Mouse (Mus musculus): ENCODE measurements around the gene Draxin.

The Draxin gene

GRCm38 (mm10) chr4:148130561-148131413, at the start of gene Draxin:
Gene Draxin, minus strand, starts transcription at chr4:148130698.
- in situ Hi-C loops (cut with MboI, MseI): no loop called here

GRCm38 (mm10) chr4:148177716-148178115, 47.2 kb upstream of the Draxin start:
- in situ Hi-C loops (cut with MboI, MseI): loop anchor here (10.0 kb wide), 1 partner anchor 207 kb away; no protein-coding TSS in a partner anchor

DNA sequence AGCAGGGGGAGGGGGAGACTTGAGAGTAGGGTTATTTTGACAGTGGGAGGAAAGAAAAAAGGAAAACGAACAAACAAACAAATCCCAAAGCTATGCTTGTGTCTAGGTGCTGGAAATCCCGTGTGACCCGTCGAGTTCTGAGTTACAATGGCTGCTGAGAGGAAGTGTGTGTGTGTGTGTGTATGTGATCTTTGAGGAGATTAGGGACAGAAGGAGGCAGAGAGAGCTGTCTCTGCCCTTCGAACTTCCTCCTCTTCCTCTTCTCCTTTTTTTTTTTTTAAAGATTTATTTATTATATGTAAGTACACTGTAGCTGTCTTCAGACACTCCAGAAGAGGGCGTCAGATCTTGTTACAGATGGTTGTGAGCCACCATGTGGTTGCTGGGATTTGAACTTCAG, 46.1 kb upstream of the Draxin start:
- in situ Hi-C loops (cut with MboI, MseI): loop anchor here (10.0 kb wide), 1 partner anchor 208 kb away; no protein-coding TSS in a partner anchor

DNA sequence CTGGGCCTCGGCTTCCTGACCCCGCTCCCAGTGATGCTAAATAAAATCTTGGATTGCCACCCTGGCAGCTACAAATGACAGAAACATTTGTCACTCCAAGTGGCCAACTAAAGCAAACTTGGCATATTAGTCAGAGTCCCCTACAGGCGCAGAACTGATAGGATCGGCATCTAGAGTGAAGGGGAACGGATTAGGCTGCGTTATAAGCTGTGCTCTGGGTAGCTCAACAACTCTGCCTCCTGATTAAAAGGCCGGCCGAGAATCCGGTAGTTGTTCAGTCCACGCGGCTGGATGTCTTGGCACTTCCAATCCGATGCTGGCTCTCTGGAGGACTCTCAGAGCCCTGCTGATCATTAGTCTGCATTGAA, 44.0 kb upstream of the Draxin start:
- in situ Hi-C loops (cut with MboI, MseI): loop anchor here (5.0 to 25.0 kb wide), 4 partner anchors 113 to 438 kb away; partner anchors contain the start of genes Disp3 and Masp2

DNA sequence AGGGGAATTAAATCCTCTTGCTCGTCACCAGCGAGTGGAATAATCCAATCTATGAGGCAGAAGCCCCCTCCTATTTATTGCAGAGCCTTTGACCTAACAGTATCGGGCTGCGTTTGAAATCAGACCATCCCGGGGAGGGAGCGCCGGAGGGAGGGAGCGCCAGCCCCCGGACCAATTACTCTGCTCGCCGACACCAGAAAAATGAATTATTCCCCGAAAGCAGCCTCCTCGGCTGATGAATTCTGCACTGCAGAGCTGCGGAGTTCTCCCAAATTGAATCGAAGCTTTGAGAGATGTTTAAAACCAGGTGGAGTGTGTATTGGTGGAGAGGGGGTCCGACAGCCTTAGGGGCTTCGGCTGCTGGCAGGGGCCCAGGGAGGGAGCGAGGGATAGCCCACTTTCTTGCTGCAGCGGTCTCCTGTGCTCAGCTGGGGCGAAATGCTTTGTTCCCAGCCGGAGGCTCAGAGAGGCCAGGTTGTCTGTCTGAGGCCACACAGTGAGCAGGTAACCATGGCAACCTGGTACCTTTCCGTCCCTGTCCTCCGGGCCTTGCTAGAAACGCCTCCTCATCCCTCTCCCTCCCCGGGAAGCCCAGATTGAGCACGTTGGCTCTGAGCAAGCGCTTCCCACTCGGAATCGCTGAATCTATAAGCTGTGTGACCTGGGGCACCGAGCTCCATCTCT, 43.5 kb upstream of the Draxin start:
- in situ Hi-C loops (cut with MboI, MseI): loop anchor here (5.0 to 25.0 kb wide), 4 partner anchors 113 to 438 kb away; partner anchors contain the start of genes Disp3 and Masp2

GRCm38 (mm10) chr4:148171261-148171660, 40.8 kb upstream of the Draxin start:
- in situ Hi-C loops (cut with MboI, MseI): loop anchor here (5.0 to 25.0 kb wide), 4 partner anchors 116 to 441 kb away; partner anchors contain the start of genes Disp3 and Masp2

DNA sequence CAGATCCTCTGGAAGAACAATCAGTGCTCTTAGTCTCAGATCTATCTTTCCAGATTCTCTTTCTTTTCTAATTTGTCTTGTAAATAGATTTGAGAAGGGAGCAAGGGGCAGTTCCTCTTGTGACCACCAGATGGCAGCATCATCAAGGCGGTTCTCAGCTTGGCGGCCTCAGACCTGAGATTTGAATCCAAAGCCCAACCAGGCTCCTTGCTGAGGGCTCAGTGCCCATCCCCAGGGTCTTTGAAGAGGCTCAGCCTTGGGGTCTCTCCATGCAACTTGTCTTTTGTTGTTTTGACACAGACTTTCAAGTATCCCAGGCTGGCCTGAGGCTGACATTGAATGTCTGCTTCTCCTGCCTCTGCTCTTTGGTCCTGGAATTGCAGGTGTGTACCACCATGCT, 40.3 kb upstream of the Draxin start:
- in situ Hi-C loops (cut with MboI, MseI): loop anchor here (5.0 to 25.0 kb wide), 4 partner anchors 116 to 441 kb away; partner anchors contain the start of genes Disp3 and Masp2

DNA sequence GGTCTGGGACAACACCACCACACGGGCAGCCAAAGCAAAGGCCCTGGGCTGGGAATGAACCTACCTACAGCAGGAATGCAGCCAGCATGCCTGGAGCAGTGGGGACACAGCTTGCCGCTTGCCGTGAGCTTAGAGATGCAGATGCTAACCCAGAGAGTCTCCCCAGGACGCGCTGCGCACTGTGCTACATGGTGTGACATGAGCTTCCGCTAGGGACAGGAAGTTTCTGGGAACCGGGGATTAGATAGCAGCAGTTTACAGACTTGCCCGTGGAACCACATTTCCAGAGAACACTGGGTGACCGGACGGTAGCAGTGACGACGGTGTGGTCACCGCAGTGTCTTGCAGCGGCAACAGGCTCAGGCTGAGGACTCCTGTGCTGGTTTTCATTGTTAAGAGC, 39.1 kb upstream of the Draxin start:
- in situ Hi-C loops (cut with MboI, MseI): loop anchor here (5.0 to 25.0 kb wide), 2 partner anchors 57 to 443 kb away; partner anchors contain the start of gene Masp2

DNA sequence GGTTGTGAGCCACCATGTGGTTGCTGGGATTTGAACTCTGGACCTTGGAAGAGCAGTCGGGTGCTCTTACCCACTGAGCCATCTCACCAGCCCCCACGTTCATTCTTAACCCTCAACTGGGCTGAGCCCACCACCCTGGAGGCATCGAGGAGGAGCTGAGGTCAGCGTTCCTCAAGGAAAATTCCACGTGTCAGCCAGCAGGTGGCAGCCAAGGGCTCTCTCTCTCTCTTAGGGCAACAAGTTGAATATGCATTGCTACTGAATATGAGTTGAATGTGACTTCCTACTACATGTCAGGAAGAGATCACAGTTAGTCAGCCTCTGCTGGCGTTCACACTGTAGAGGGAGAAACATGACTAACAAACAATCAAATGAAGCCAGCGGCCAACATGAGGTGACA, 37.8 kb upstream of the Draxin start:
- in situ Hi-C loops (cut with MboI, MseI): loop anchor here (5.0 to 25.0 kb wide), 2 partner anchors 56 to 444 kb away; partner anchors contain the start of gene Masp2

- in situ Hi-C loops (cut with MboI, MseI): loop anchor here (5.0 to 25.0 kb wide), 2 partner anchors 55 to 445 kb away; partner anchors contain the start of gene Masp2
Measured at GRCm38 (mm10) chr4:148166986-148167385, 36.5 kb upstream of the Draxin start.

GRCm38 (mm10) chr4:148166431-148166830, 35.9 kb upstream of the Draxin start:
- in situ Hi-C loops (cut with MboI, MseI): loop anchor here (5.0 to 25.0 kb wide), 2 partner anchors 54 to 446 kb away; partner anchors contain the start of gene Masp2

- in situ Hi-C loops (cut with MboI, MseI): loop anchor here (5.0 to 25.0 kb wide), 2 partner anchors 53 to 447 kb away; partner anchors contain the start of gene Masp2
Measured at GRCm38 (mm10) chr4:148165551-148165950, 35.1 kb upstream of the Draxin start.

DNA sequence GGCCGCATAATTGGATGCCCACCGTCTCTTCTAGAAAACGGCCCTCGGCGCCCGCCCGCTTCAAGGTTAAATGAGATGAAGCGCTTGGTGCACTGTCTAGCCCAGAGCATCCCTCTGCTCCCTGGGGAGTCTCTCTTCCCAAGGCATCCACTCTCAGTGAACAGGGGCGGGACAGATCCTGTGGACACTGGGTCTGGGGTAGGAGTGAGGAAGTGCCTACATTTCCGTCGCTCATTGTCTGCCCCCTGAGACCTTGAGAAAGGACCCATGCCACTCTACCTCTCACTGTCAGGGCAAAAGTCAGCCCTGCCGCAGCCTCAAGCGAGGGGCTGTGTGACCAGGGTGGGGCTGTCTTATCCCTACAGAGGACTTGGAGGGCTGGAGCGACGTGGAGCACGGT, 34.0 kb upstream of the Draxin start:
- in situ Hi-C loops (cut with MboI, MseI): loop anchor here (25.0 kb wide), 1 partner anchor 448 kb away; the partner anchor contains the start of gene Masp2

DNA sequence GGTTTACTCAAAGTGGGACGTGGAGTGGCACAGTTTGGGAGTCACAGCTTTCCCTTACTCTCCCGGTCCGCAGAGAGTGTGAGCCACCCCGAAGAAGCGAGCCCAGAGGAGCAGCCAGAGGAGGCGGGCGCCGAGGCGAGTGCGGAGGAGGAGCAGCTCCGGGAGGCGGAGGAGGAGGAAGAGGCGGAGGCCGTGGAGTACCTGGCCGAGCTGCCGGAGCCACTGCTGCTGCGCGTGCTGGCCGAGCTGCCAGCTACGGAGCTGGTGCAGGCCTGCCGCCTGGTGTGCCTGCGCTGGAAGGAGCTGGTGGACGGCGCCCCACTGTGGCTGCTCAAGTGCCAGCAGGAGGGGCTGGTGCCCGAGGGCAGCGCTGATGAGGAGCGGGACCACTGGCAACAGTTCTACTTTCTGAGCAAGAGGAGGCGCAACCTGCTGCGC, 33.5 kb upstream of the Draxin start:
- in situ Hi-C loops (cut with MboI, MseI): loop anchor here (25.0 kb wide), 1 partner anchor 448 kb away; the partner anchor contains the start of gene Masp2

DNA sequence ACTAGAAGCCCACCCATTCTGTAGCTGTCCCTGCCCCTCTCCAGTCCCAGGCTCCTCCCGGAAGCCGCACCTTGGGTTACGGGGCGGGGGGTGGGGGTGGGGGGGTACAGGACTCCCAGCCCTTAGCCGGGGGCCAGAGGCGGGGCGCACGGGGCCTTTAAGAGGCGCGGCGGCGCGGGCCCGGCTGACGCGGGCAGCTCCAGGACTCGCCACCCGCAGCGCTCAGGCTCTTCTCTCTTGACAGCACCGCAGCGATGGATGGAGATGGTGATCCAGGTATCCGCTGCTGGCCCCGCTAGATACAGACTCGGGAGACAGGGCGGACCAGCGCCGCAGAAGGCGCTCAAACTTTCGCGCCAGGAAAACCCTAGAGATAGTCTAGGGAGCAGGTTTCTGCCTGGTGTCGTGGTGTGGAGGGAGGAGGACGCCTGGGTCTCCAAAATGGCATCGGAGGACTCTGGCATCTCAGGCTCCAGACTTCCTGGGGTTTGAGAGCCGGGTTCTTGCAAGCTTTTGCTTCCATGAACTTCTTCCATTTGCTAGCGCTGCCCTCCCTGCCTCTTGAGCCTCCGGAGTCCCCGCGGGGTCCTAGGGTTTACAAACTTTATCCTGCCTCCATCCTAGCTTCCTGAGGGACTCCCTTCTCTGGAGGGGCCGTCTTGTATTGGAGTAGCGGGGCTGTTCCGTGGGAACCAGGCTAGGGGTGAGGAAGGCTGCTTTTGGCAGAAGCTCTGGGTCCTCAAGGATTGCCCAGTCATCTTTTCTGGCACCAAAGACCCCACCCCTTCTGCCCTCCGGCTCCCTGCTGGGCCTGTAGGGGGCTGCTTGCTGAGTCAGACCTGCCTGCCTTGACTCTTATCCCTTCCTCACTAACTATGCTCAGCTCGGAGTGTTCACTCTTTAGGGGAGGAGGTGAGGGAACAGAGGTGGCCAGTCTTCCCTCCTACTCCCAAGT, 30.2 kb upstream of the Draxin start, which contains the start of the genes Fbxo44 and Fbxo2:
TSS of gene Fbxo44 (minus strand) at position 47 of the 955 bp plus-strand sequence.
TSS of gene Fbxo2 (plus strand) at position 186 of the 955 bp plus-strand sequence.
- in situ Hi-C loops (cut with MboI, MseI): loop anchor here (25.0 kb wide), 1 partner anchor 452 kb away; the partner anchor contains the start of gene Masp2

- in situ Hi-C loops (cut with MboI, MseI): loop anchor here (25.0 kb wide), 1 partner anchor 453 kb away; the partner anchor contains the start of gene Masp2
Measured at GRCm38 (mm10) chr4:148159544-148160435, 29.3 kb upstream of the Draxin start.

DNA sequence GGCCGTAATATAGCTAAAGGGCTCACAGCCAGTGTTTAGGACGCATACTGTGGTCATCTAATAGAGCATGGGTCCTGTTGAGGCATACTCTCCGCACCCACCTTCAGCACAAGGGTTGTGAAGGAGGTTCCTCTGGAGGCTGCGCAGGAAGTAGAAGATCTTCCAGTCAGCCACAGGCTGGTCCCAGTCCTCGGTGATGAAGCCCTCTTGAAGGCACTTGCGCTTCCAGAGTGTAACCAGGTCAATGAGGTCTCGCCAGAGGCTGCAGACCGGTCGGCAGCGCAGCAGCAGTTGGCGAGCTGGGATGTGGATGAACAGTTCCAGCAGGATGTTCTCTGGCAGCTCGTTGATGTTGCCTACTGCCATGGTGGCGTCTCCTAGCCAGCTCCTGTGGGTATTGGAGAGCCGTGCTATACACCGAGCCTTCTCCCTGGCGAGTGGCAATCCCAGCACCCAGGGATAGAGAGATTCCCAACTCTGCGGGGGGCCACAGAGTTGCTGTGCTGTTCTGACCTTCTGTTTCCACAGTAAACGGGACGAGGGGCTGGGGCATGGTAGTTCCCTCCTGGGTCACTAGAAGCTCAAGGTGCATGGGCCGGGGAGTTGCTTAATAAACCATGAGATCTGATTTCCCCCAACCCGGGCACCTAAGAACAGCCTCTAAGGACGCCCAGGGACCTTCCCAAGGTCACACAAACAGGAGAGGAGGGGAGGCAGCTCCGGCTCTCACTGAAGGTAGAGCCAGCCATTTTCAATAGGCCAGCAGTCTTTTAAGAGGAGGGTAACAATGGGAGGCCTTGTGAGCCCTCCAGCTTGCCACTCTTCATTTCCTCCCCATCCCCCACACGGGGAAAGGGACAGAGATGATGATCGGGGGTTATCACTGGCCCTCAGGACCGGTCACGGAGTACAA, 28.2 kb upstream of the Draxin start:
- in situ Hi-C loops (cut with MboI, MseI): loop anchor here (25.0 kb wide), 1 partner anchor 454 kb away; the partner anchor contains the start of gene Masp2

DNA sequence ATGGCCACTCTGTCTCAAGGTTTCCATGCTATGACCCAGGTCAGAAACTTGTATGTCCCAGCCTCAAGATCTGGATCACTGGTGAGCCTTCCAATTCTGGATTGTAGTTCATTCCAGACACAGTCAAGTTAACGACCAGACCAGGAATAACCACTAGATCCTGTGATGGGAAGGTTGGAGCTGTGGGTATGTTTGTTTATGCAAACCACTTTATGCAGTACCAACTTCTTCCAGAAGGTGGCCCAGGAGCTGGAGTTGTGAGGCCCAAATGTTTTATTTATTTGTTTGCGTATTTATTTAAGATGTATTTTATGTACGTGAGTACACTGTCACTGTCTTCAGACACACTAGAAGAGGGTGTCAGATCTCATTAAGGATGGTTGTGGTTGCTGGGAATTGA, 24.5 kb upstream of the Draxin start:
- in situ Hi-C loops (cut with MboI, MseI): loop anchor here (25.0 kb wide), 1 partner anchor 457 kb away; the partner anchor contains the start of gene Masp2
